Mouse (Mus musculus) stomach, postnatal 0 days (tissue): ENCODE results near the gene Nsun3. TPM values are rescaled to one million over a fixed set of nuclear protein-coding genes. Genes with fewer than 3 reads are reported as not detected.

Experiments
- ATAC-seq: fragments of 200-750 bp; cut with Nextera tagmentation; 2 replicates; pipeline ENCODE4 v1.8.0; 2017; ENCODE audit not compliant: low FRiP score, low TSS enrichment
- DNase-seq: peaks from one replicate; pipeline ENCODE4 v3.0.0-alpha.2; 2016; ENCODE audit warnings: low spot score
- H3K27ac ChIP-seq: fragments of 300-500 bp; sonication (generic); replicated peaks from 2 replicates; pipeline ENCODE4 v1.5.1; 2014; ENCODE audit warnings: mild to moderate bottlenecking, control low read depth
- H3K27me3 ChIP-seq: fragments of 300-500 bp; sonication (generic); 2 replicates; pipeline ENCODE4 v1.6.1; 2014; ENCODE audit warnings: low read length; ENCODE audit not compliant: control insufficient read depth, insufficient read depth
- H3K36me3 ChIP-seq: fragments of 300-500 bp; sonication (generic); 2 replicates; pipeline ENCODE4 v1.6.1; 2014; ENCODE audit warnings: low read length, mixed read lengths; ENCODE audit not compliant: control insufficient read depth, insufficient read depth
- H3K4me1 ChIP-seq: fragments of 300-500 bp; sonication (generic); replicated peaks from 2 replicates; pipeline ENCODE4 v1.6.1; 2014; ENCODE audit warnings: antibody characterized with exemption; ENCODE audit not compliant: control insufficient read depth, insufficient read depth
- H3K4me2 ChIP-seq: fragments of 300-500 bp; sonication (generic); replicated peaks from 2 replicates; pipeline ENCODE4 v1.6.1; 2014; ENCODE audit warnings: low read depth, mild to moderate bottlenecking, control low read depth, moderate library complexity
- H3K4me3 ChIP-seq: fragments of 300-500 bp; sonication (generic); 2 replicates; pipeline ENCODE4 v1.5.1; 2014; ENCODE audit warnings: low read depth, low read length, control low read depth
- H3K9ac ChIP-seq: fragments of 300-500 bp; sonication (generic); 2 replicates; pipeline ENCODE4 v1.6.1; 2014; ENCODE audit warnings: mild to moderate bottlenecking, low read length, control low read depth, mixed read lengths
- H3K9me3 ChIP-seq: fragments of 300-500 bp; sonication (generic); 2 replicates; pipeline ENCODE4 v1.6.1; 2016; ENCODE audit warnings: low read length; ENCODE audit not compliant: control insufficient read depth
- CTCF ChIP-seq: IDR thresholded peaks from 2 replicates; pipeline ENCODE4 v1.5.1; 2016; ENCODE audit warnings: antibody characterized with exemption, low read depth, mild to moderate bottlenecking, moderate library complexity
- EP300 ChIP-seq: optimal IDR thresholded peaks from 2 replicates; pipeline ENCODE3; 2016; ENCODE audit warnings: antibody characterized with exemption
- WGBS: fragments of 180-500 bp; shearing (Covaris S2); extraction: QIAGEN DNeasy Blood & Tissue Kit; methylation state at CpG from one replicate; pipeline ENCODE4 v1.1.7; 2014; 5-methylcytosine and 5-hydroxymethylcytosine counted together
- polyA plus RNA-seq: library from polyadenylated mRNA; unstranded; fragments of >200 nt; fragmentation: Nextera tagmentation; extraction: Ambion mirVana; gene quantifications from 2 replicates; pipeline ENCODE4 v1.2.1, GENCODE M21; 2015

Nsun3 gene
- 4.8 and 5.7 TPM in 2 replicates for polyA plus RNA-seq

DNA sequence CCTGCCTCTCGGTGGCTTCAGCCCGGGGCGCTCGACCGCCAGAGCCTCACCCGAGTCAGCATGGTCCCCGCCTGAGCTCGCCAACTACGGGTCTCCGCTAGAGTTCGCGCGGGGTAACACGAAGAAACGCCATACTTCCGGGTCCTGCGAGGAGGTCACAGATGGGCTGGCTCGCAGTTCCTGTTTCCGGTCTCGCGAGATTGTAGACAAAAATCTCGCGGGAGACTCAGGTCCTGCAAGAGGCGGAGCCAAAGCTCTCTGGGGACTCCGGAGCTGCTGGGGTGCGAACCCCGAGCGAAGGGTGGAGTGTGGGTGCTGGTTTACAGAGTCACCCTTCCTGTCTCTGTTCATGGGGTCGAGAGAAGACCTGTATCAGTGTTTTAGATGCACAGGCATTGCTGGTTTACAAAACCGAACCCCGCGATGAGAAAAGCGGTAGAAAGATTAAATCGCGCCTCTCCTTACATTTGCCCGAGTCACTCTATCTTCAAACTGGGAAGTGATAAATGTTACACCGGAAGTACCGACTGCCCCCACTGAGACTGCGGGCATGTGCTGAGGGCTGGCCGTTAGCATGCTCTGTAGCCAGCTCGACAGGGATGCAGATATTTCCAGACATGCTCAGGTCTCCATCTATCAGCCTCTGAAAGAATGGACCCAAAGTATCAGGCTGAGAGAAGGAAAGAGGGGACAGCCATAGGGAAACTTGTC is at the start of gene Nsun3:
Nsun3 (minus strand) TSS at position 198 of the 711 bp plus-strand sequence.
- WGBS: 2% methylated on average over 41 of the region's 41 CpGs
- peak; percentile 100 for ATAC-seq
- H3K9ac ChIP-seq: peak within 1 kb of the TSS; percentile 75
- H3K9me3 ChIP-seq: no peaks in the 10 kb centered on the region
- peak; percentile 96 for DNase-seq
- H3K27me3 ChIP-seq: no peaks in the 10 kb centered on the region
- no peaks in the 10 kb centered on the region for H3K36me3 ChIP-seq
- H3K4me1 ChIP-seq: no peaks in the 10 kb centered on the region
- peak within 1 kb of the TSS; percentile 67 for H3K4me3 ChIP-seq
- peak within 1 kb of the TSS; percentile 92 for H3K27ac ChIP-seq
- TF ChIP-seq CTCF (peak; percentile 23; the same call in 1 of the 2 replicates), EP300 (peak; percentile 99)
- peak within 1 kb of the TSS; percentile 77 for H3K4me2 ChIP-seq

DNA sequence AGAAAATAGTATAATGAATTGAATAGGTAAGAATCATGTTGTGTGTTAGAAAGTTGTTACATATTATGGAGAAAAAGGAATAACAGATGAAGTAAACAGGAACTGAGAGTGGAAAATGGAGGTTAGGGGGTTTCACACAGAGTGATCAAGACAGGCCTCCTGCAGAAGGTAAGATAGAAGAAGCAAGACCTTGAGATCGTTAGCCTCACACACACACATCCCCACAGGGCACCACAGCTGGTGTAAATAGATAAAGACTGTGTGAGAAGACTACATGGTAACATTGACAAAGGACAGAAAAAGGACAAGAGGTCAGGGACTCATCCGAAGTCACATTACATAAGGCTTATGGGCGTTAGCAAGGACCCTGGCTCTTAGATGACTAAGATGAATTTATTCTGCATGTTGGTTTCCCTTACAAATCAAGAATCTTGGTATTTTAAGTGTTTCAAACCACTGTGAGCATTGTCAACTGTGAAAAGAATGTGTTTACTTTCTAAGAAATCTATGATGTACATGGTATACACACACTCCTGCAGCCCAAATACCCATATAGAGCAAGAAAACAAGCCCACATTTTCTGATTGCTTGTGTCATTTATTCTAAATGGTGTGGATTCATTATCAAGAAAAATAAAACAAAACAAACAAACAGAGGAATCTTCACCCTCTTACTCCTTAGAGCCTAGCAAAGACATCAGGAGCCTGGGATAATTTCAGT is 47.6 kb upstream of the Nsun3 start:
- Histone ChIP-seq H3K36me3 (no peaks in the 10 kb centered on the region), H3K4me2 (no peak overlapping the region), H3K27ac (no peak overlapping the region), H3K9ac (no peak overlapping the region), H3K4me3 (no peak overlapping the region), H3K4me1 (no peaks in the 10 kb centered on the region), H3K27me3 (no peaks in the 10 kb centered on the region), H3K9me3 (no peaks in the 10 kb centered on the region)
- no peak for TF ChIP-seq CTCF
- WGBS: 47% methylated on average over 3 of the region's 3 CpGs
- ATAC-seq (no peak), DNase-seq (no peak)

DNA sequence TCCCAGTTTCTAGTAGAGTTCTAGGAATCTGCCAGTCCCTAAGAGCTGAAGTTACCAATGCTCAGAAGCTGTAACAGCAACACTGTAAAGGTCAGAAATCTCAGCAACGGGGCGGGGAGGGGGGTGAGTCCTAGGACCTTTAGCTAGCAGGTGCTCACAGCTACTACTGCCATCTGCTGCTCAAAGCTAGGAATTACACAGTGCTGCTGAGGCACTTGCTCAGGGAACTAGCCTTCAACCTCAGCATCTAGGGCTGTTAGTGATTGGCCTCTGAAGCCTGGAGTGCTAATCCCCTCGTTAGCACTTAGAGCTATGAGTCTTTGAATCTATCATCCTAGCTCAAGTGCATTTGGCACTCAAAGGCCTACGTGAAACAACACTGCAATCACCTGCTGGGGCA is 45.9 kb upstream of the Nsun3 start:
- Histone ChIP-seq H3K9ac (no peak overlapping the region), H3K27me3 (no peaks in the 10 kb centered on the region), H3K4me3 (no peak overlapping the region), H3K27ac (no peak overlapping the region; the same call in 1 of the 2 replicates), H3K4me2 (no peak overlapping the region), H3K4me1 (no peaks in the 10 kb centered on the region), H3K9me3 (no peaks in the 10 kb centered on the region), H3K36me3 (no peaks in the 10 kb centered on the region)
- peak; percentile 85 for TF ChIP-seq CTCF
- TF ChIP-seq EP300: no peak
- WGBS: 12% methylated on average over 4 of the region's 4 CpGs
- DNase-seq: peak; percentile 79
- ATAC-seq: peak; percentile 92

DNA sequence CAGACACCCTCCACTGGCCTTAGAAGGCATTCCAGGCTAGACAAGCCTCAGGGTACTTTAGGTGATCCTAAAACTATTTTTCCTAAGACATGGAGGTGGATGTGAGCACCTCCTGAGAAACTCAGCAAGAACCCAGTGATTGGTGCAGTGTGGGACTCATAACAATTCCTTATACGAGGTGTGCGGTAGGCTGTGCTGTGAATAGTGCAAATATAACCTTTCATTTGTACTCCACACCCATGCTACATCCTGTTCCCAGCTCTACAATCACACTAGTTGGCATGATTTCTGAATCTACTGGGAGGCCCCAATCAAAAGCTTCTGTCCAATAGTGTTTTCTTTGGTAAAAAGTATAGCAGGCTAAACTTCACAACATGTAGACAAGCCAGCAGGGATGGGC is 45.4 kb upstream of the Nsun3 start:
- no peak overlapping the region for H3K4me3 ChIP-seq
- H3K27me3 ChIP-seq: no peaks in the 10 kb centered on the region
- no peaks in the 10 kb centered on the region for H3K9me3 ChIP-seq
- DNase-seq (peak; percentile 32), ATAC-seq (peak; percentile 99)
- TF ChIP-seq EP300 (no peak), CTCF (no peak)
- no peaks in the 10 kb centered on the region for H3K4me1 ChIP-seq
- H3K4me2 ChIP-seq: no peak overlapping the region
- no peak overlapping the region for H3K9ac ChIP-seq
- 54% methylated on average over 2 of the region's 2 CpGs for WGBS
- H3K36me3 ChIP-seq: no peaks in the 10 kb centered on the region
- peak overlapping the region; percentile 65; the same call in 1 of the 2 replicates for H3K27ac ChIP-seq

DNA sequence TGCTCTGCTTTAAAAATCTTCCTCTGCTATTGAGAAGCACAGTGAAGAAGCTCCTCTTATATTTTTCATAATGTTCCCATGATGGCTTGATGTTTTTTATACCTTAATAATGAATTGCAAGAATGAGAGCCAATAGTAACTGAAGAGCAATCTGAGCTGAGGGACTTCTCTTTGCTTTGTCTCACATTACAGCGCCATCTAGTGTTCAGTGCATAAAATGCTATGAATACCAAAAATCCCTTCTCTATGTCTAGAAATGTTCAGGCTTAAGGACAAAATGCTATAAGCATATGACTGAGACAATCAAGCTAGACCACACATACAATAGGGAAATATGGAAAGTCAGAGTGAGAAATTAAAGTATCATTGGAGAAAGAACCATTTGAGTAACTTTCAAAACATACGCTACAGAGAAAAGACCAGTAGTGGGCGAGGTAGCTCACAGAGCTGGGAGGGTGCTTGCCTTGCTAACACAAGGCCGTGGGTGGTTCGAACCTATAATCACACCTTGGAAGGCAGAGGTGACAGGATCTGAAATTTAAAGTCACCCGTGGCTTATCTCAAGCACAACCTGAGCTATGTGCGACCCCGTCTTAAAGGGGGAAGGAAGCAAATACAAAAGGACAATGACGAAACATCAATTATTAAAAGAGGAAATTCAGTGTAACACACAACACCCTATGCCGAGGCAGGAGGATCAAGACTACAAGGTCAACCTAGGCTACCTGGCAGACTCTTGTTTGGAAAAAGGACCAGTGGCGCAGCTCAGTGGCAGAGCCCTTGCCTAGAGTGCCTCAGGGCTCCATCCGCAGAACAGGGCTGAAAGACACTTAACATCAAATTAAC is 39.8 kb upstream of the Nsun3 start:
- ATAC-seq: no peak
- Histone ChIP-seq H3K27me3 (no peaks in the 10 kb centered on the region), H3K9me3 (no peaks in the 10 kb centered on the region), H3K4me2 (no peak overlapping the region), H3K36me3 (peaks cover 2% of the 10 kb centered on the region; the same call in 1 of the 2 replicates), H3K4me1 (no peaks in the 10 kb centered on the region), H3K4me3 (no peak overlapping the region), H3K27ac (no peak overlapping the region), H3K9ac (no peak overlapping the region)
- TF ChIP-seq EP300: no peak
- peak; percentile 90 for TF ChIP-seq CTCF
- WGBS: 65% methylated on average over 12 of the region's 12 CpGs
- DNase-seq: no peak
